Mouse (Mus musculus) CD4-positive, CD25-positive, alpha-beta regulatory T cell, adult 9 weeks (primary cell): ENCODE measurements around the gene Bfsp1. TPM values are rescaled to one million over a fixed set of nuclear protein-coding genes. Genes with fewer than 3 reads are reported as not detected.

Experiments
- polyA plus RNA-seq: library from polyadenylated mRNA; unstranded; fragments of 100-300 nt; shearing (Covaris generic); gene quantifications from one replicate; pipeline ENCODE4 v1.2.1, GENCODE M21; 2017

Gene Bfsp1
- polyA plus RNA-seq: not detected

DNA sequence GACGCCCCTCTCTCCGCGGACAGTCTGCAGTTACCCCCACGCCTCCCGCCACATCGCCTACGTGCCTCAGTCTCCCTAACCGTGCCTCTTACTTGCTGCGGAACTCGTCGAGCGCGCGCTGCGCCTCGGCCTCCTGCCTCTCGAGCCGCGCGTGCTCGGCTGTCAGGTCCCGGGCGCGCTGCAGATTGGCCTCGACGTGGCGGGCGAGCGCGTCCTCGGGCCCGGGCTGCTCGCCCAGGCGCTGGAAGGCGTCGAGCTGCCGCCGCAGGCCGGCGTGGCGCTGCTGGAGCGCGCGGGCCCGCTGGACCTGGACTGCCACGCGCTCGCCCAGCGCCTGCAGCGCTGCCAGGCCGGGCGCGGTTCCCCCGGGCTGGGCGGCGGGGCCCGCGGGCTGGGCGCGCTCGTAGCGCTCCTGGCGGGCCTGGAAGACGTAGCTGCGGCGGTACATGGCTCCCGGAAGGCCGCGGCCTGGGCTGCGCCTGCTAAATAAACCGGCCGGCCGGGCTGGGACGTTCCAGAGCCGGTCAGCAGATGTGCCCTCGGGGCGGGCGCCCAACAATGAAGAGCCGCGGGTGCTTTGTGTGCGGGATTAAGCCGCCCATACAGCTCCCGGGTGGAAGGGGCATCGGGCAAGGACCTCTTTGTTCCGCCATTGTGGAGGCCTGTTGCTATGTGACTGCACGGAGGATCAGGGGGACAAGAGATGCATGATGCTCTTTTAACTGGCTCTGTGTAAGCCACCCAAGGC is at the start of gene Bfsp1:
Gene Bfsp1, minus strand, starts transcription at position 690 of the 748 bp plus-strand sequence.

Other genes starting within 250 kb of the Bfsp1 start
- gene Dstn, start 52.1 kb upstream of the Bfsp1 start, polyA plus RNA-seq: 30.6 TPM
- 27.3 TPM for gene Rrbp1, start 148.1 kb upstream of the Bfsp1 start, polyA plus RNA-seq
- not detected for gene Banf2, start 169.9 kb upstream of the Bfsp1 start, polyA plus RNA-seq